Mouse (Mus musculus) cerebellum, postnatal 14 days (tissue): ENCODE measurements around the gene Tiparp.

Source experiments
- DNase-seq, 2 experiments: peaks; one replicate each; pipeline ENCODE4 v3.0.0; 2021; ENCODE audit warnings: mixed read lengths in 2 of 2

The Tiparp gene

GRCm38 (mm10) chr3:65529471-65530215 lies 1.4 kb downstream of the Tiparp start:
- DNase-seq: peak; percentile 63 to 64

DNA sequence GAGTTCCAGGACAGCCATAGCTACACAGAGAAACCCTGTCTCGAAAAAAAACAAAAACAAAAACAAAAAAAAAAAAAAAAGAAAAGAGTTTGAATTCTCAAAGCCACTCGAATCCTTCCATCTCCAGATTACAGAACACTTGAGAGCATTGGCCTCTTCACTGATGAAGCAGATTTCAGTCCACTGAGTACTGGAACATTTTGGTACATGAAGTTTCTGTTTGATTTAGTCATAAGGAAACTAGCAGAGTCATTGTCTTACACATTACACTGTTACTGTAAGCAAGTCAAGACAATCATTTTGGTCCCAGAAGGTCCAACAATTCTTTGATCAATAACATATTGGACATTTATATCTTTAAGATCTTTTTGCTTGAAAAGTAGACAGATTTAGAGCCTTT lies 4.8 kb downstream of the Tiparp start:
- DNase-seq: no peak

DNA sequence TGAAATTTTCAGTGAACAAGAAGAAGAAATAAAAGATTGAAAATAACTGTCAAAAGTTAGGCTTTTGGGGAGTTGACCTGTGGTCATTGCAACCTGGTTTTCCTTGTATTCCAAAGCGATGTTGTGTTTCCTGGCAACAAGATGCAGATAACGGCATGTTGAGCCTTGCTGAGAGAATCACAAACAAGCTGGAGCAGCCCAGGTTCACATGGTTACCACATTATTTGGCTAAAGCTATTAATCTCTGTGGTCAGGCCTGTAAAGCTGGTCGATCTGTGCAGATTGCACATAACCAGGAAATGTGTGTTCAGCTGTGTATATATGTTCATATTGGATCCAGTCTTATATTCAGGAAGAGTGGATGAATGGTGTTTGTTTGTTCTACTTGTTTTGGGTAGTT lies 5.4 kb downstream of the Tiparp start:
- DNase-seq: peak; percentile 17 to 34

GRCm38 (mm10) chr3:65534488-65534887 lies 6.3 kb downstream of the Tiparp start:
- no peak for DNase-seq

DNA sequence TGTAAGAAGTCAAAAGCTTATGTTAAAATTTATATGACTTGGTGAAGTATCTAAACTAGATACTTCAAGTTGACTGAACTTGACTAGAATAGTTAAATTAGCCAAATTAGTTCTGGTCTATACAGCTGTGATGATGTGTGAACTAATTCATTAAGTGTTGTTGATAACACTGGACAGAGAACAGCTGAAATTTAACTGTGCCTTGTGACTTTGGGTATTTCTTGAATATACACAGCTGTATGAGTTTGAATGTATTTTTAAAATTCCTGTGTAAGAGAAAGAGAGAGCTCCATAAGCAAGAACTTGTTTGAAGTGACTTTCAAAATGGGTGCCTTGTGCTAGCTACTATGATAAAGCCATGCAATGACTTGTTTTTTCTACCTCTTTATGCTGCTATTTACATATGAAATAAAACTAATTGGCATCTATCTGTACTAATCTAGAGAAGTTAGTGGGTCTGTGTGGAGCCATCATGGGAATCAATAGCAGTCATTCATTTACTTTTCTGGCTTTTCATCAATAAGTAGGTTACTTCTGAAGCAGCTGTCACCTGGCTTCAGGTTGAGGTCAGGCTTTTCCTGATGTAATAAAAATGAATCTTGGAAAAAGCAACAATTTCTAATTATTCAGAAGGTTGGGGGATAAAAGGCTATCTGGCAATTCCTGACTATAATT lies 7.0 kb downstream of the Tiparp start:
- DNase-seq: no peak

- no peak for DNase-seq
Observed at GRCm38 (mm10) chr3:65537288-65537687, 9.1 kb downstream of the Tiparp start.

DNA sequence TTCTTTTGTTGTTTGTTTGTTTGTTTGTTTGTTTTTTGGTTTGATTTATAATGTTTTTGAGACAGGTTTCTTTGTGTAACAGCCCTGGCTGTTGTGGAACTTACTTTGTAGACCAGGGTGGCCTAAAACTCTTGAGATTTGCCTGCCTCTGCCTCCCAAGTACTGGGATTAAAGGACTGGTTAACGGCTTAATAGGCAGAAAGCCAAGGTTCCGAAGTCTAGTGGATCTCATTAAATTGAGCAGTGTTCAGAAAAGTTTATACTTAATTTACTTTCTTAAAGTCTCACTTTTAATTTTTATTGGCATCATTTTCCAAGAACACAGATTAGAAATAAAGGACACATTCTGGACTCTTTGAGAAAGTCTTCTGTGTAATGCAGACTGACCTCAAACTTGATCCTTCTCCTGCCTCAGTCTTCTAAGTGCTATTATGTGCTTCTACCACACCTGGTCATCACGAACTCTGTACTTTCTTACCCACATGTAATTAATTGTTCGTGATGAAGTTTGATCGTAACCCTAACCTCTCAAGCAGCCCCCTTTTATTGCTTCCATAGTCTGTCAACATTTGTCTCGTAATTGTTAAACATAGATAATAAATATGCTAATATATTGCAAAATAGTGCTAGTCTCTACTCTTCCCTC lies 12.8 kb downstream of the Tiparp start:
- DNase-seq: no peak

GRCm38 (mm10) chr3:65541552-65541935 lies 13.3 kb downstream of the Tiparp start:
- DNase-seq: no peak

- DNase-seq: no peak
Observed at GRCm38 (mm10) chr3:65549785-65550184, 21.6 kb downstream of the Tiparp start.

DNA sequence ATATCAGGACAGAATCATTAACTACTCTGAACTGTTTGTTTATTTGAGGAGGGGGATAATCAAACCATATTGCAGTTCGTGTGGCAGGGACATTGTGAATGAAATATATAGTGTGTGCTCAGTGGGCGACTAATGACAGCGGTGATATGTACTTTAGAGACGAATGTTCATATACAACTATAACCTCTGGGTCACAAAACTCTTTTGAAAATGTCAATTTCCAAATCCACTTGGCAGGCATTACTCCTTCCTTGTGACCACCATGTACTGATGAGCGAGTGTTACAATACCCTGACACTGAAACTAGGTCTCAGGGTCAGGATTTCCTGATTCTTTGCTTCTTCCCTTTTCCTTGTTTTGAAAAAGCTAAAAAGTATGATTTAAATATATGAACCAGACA lies 22.9 kb downstream of the Tiparp start:
- no peak for DNase-seq

DNA sequence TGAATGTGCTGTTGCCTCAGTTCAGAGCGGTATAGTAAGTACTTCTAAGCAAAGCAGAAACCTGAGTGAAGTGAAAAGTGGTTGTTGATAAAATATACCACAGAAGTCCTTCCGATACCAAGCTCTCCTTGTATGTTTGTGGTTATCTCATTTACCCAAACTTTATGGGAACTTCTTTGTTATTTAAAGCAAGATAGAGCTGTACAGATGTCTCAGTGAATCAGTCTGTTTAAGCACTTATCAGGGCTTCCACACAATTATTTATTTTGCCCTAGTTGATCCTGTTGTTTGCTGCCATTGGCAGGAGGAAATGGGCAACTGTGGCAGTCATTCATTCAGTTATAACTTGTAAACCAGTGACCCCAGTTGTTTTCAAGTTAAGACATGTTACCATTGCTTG lies 26.4 kb downstream of the Tiparp start:
- no peak for DNase-seq

GRCm38 (mm10) chr3:65558679-65559078 lies 30.5 kb downstream of the Tiparp start:
- no peak for DNase-seq

DNA sequence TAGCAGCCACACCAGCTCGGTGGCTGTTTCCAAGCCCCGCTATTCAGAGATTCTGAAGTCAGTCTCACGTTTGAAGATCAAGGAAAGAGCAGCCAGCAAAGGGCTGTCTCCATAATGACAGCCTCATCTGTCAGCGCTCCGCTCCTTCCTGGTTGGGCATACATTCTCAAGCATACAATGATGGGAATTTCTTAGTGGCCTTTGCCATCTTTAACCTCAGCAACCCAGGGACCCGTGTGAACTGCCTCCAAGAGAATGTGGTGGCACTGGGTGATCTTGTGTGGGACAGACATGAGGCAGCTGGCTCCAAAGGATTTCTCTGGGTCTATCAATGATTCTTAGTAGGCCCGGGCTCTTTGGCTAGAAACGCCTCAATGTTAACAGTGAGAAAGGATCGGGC lies 34.0 kb downstream of the Tiparp start:
- DNase-seq: no peak

- no peak for DNase-seq
Observed at GRCm38 (mm10) chr3:65562694-65563093, 34.5 kb downstream of the Tiparp start.

GRCm38 (mm10) chr3:65563926-65564624 lies 35.9 kb downstream of the Tiparp start:
- no peak for DNase-seq

GRCm38 (mm10) chr3:65565632-65566300 lies 37.6 kb downstream of the Tiparp start:
- DNase-seq: no peak

DNA sequence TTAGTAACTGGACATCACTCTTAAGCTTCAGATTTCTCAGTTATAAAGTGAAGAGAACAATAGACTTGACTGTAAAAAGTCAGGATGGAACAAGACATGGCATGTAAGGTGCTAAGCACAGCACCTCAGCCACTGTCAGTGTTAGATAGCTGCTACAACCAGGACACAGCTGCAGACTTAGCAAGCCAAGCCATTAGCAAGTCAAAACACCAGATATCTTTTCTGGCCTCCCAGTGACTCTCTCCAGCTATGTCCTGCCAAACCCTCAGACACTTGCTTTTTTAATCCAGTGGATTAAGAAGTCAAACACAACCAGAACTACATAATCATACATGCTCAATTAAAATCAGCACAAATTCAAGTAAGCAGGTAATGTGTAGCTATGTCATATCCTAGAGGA lies 41.7 kb downstream of the Tiparp start:
- no peak for DNase-seq

GRCm38 (mm10) chr3:65573516-65573915 lies 45.3 kb downstream of the Tiparp start:
- no peak for DNase-seq

- DNase-seq: no peak
Observed at GRCm38 (mm10) chr3:65577602-65578001, 49.4 kb downstream of the Tiparp start.

GRCm38 (mm10) chr3:65579260-65579921 lies 51.2 kb downstream of the Tiparp start:
- DNase-seq: no peak

GRCm38 (mm10) chr3:65581596-65581995 lies 53.4 kb downstream of the Tiparp start:
- DNase-seq: peak; percentile 18 to 25

- DNase-seq: no peak
Observed at GRCm38 (mm10) chr3:65584329-65584728, 56.1 kb downstream of the Tiparp start.
